Mouse (Mus musculus) embryonic facial prominence, embryonic 15.5 days (tissue): ENCODE results near the gene Xbp1. TPM values are rescaled to one million over a fixed set of nuclear protein-coding genes. Genes with fewer than 3 reads are reported as not detected.
"Not testable (repeated sequence)": the region's sequence is repeated elsewhere in the genome, so short reads cannot be mapped to it uniquely, and the experiment has no call there.

ENCODE experiments used
- ATAC-seq: fragments of 200-750 bp; cut with Nextera tagmentation; 2 replicates; pipeline ENCODE4 v1.8.0; 2017; ENCODE audit warnings: low read depth, moderate TSS enrichment; ENCODE audit not compliant: insufficient number of reproducible peaks, low FRiP score, low TSS enrichment
- H3K27ac ChIP-seq: fragments of 300-500 bp; sonication (generic); replicated peaks from 2 replicates; pipeline ENCODE4 v1.5.1; 2015; ENCODE audit warnings: mild to moderate bottlenecking, inconsistent platforms
- H3K27me3 ChIP-seq: fragments of 300-500 bp; sonication (generic); 2 replicates; pipeline ENCODE4 v1.6.1; 2015; ENCODE audit warnings: inconsistent platforms
- H3K36me3 ChIP-seq: fragments of 300-500 bp; sonication (generic); 2 replicates; pipeline ENCODE4 v1.6.1; 2015; ENCODE audit warnings: mild to moderate bottlenecking, inconsistent platforms
- H3K4me1 ChIP-seq: fragments of 300-500 bp; sonication (generic); 2 replicates; pipeline ENCODE4 v1.6.1; 2015; ENCODE audit warnings: inconsistent platforms
- H3K4me2 ChIP-seq: fragments of 300-500 bp; sonication (generic); replicated peaks from 2 replicates; pipeline ENCODE4 v1.6.1; 2015; ENCODE audit warnings: mild to moderate bottlenecking, inconsistent platforms
- H3K4me3 ChIP-seq: fragments of 300-500 bp; sonication (generic); replicated peaks from 2 replicates; pipeline ENCODE4 v1.5.1; 2015; ENCODE audit warnings: mild to moderate bottlenecking, inconsistent platforms
- H3K9ac ChIP-seq: fragments of 300-500 bp; sonication (generic); 2 replicates; pipeline ENCODE4 v1.6.1; 2015; ENCODE audit warnings: inconsistent platforms
- H3K9me3 ChIP-seq: fragments of 300-500 bp; sonication (generic); replicated peaks from 2 replicates; pipeline ENCODE4 v1.6.1; 2016; ENCODE audit warnings: inconsistent platforms
- WGBS: fragments of 180-500 bp; shearing (Covaris S2); methylation state at CpG from one replicate; pipeline ENCODE4 v1.1.7; 2015; 5-methylcytosine and 5-hydroxymethylcytosine counted together
- polyA plus RNA-seq: library from polyadenylated mRNA; unstranded; fragments of >200 nt; fragmentation: Nextera tagmentation; extraction: Ambion mirVana; gene quantifications from 2 replicates; pipeline ENCODE4 v1.2.1, GENCODE M21; 2015

Gene Xbp1
- polyA plus RNA-seq, 1 experiment from 2014 or later = 209 TPM

DNA sequence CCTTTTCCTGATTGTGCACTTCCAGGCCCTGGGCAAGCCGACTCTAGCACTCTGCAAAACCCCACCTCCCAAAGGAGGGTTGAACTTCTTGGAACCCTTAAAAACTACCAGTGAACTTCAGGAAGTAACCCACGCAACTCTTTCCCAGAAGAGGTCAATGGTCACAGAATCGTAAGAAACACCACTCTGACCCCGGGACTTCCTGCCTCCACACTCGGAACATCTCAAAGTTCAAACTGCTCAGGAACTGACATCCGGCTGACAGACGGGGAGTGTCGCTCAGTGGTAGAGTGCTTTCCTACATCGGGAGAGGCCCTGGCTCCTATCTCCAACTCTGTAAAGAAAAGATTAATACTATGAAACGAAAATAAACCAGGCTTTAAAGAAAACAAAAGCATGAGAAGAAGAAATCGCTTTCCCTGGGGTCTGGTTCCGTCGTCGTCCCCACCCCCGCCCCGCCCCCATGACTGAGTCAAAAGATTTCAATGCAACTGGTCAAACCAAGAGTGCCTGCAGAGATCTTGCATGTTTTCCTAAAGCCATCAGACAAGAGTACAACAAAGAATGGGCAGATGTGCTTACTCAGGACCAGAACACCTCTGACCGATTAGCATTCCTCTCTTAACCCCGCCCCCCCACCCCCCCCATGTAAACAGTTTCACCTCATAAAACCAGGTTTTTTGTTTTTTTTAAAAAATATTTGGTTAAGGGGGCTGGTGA is 14.4 kb upstream of the Xbp1 start:
- 24% methylated on average over 18 of the region's 18 CpGs for WGBS
- Histone ChIP-seq H3K36me3 (no peaks in the 10 kb centered on the region), H3K4me3 (peak overlapping the region; percentile 15), H3K27ac (no peak overlapping the region), H3K9ac (no peak overlapping the region), H3K4me1 (0 out of 2 replicates have a peak, but pooled peaks cover 3% of the 10 kb centered on the region), H3K4me2 (peak overlapping the region; percentile 39), H3K9me3 (no peaks in the 10 kb centered on the region), H3K27me3 (no peaks in the 10 kb centered on the region)
- ATAC-seq = no peak

DNA sequence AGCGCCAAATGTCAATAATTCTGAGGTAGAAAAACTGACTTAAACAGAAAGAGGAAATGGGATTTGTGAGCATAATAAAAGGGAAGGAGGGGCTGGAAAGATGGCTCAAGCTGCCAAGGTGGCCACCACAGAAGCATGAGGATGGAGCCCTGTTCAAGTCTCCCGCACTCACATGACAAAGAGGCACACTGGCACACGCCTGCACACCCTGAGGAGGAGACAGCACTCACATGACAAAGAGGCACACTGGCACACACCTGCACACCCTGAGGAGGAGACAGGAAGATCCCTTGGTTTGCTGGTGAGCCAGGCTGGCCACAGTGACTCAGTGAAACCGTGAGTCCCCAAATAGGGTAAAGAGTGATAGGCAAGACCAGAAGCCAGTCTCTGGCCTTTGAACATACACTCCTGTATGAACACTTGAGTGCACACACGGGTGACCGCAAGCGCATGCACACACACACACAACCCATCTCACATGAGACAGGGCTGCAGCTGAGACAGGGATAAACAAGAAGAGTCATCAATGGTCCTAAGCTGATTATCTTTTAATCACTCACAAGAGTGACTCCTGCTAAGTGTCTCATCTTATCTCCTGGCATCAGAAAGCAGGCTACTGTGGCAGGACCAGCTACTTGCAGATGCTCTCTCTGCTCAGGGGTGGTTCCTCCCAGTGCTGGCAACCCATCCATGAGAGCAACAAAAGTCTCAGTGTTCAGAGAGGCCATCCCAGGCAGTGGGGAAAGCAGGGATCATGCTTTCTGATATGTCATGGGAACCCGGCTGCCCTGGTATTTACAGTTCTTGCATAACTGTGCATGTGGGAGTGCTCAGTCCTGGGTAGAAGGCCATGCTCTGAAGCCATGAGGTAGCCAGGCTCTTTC is 11.0 kb upstream of the Xbp1 start:
- ATAC-seq = no peak
- Histone ChIP-seq H3K27ac (no peak overlapping the region), H3K4me3 (no peak overlapping the region), H3K9me3 (no peaks in the 10 kb centered on the region), H3K27me3 (no peaks in the 10 kb centered on the region), H3K4me2 (no peak overlapping the region), H3K9ac (no peak overlapping the region), H3K4me1 (0 out of 2 replicates have a peak, but pooled peaks cover 3% of the 10 kb centered on the region), H3K36me3 (no peaks in the 10 kb centered on the region)
- 78% methylated on average over 8 of the region's 8 CpGs for WGBS

DNA sequence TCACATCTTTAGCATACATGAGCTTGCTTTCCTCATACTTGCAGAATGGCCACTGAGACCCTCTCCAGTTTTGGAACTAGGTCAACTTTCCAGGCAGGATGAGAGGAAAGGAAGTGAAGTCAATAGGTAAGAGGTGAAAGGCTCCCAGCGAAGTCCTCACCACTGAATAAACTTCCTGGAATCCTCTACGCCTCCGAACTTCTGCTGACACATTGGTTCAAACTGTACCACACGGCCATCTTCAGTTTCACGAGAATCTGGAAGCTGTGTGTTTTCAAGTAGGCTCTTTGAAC is 10.4 kb upstream of the Xbp1 start:
- Histone ChIP-seq H3K27ac (no peak overlapping the region), H3K4me2 (no peak overlapping the region), H3K4me1 (0 out of 2 replicates have a peak, but pooled peaks cover 3% of the 10 kb centered on the region), H3K36me3 (no peaks in the 10 kb centered on the region), H3K9me3 (no peaks in the 10 kb centered on the region), H3K27me3 (no peaks in the 10 kb centered on the region), H3K4me3 (no peak overlapping the region), H3K9ac (no peak overlapping the region)
- 68% methylated on average over 5 of the region's 5 CpGs for WGBS
- no peak for ATAC-seq

- H3K4me1 ChIP-seq, H3K27me3 ChIP-seq, H3K27ac ChIP-seq, H3K36me3 ChIP-seq, H3K9me3 ChIP-seq, ATAC-seq, H3K9ac ChIP-seq, H3K4me3 ChIP-seq, H3K4me2 ChIP-seq: not testable (repeated sequence)
- WGBS = no CpG with 5 or more reads among the region's 2 CpGs
Measured at GRCm38 (mm10) chr11:5510686-5511085, 9.8 kb upstream of the Xbp1 start.

GRCm38 (mm10) chr11:5512099-5512725 is 8.2 kb upstream of the Xbp1 start:
- no peaks in the 10 kb centered on the region for H3K9me3 ChIP-seq
- 67% methylated on average over 12 of the region's 12 CpGs for WGBS

DNA sequence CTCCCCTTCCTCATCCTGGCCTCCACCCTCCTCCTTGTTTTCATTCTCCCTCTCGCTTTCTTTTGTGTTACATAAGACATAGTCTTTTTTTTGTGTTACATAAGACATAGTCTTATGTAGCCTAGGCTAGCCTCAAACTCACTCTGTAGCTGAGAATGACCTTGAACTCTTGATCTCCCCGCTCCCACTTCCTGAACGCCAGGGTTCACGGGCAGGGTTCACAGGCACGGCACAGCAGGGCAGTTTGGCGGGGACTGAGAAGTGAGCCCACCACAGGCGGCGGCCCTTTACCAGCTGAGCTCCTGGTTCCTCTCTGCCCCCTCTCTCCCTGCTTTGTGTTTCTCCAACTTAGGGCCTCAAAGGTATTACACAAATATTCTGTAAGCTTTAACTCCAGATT is 7.5 kb upstream of the Xbp1 start:
- Histone ChIP-seq H3K27ac (no peak overlapping the region), H3K27me3 (no peaks in the 10 kb centered on the region), H3K9me3 (no peaks in the 10 kb centered on the region), H3K36me3 (no peaks in the 10 kb centered on the region), H3K4me3 (no peak overlapping the region), H3K4me1 (no peaks in the 10 kb centered on the region), H3K9ac (no peak overlapping the region), H3K4me2 (no peak overlapping the region)
- WGBS = 83% methylated on average over 8 of the region's 8 CpGs
- ATAC-seq = no peak

More at GRCm38 (mm10) chr11:5512099-5512725, 8.2 kb upstream of the Xbp1 start:
- no peak overlapping the region for H3K9ac ChIP-seq
- no peaks in the 10 kb centered on the region for H3K36me3 ChIP-seq
- no peaks in the 10 kb centered on the region for H3K27me3 ChIP-seq
- ATAC-seq = no peak
- no peak overlapping the region for H3K27ac ChIP-seq
- H3K4me3 ChIP-seq = no peak overlapping the region
- H3K4me1 ChIP-seq = no peaks in the 10 kb centered on the region
- H3K4me2 ChIP-seq = no peak overlapping the region

DNA sequence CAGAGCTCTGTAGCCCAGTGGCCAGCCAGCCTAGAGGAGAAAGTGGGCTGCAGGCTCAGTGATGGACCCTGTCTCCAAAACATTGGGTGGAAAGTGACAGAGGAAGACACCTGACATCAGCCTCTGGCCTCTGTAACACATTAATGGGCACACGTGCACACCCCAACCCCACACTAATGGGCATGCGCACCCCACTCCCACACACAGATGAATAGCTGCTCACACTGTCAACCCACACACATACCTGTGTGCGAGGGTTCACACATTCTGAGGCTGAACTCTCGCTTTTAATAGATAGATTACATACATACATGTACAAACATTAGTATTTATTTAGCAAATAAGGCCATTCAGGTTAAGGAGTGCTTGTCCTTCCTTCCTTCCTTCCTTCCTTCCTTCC is 6.4 kb upstream of the Xbp1 start:
- Histone ChIP-seq H3K9me3 (no peaks in the 10 kb centered on the region), H3K4me1 (no peaks in the 10 kb centered on the region), H3K9ac (no peak overlapping the region), H3K27me3 (no peaks in the 10 kb centered on the region), H3K27ac (no peak overlapping the region), H3K36me3 (no peaks in the 10 kb centered on the region), H3K4me3 (no peak overlapping the region), H3K4me2 (no peak overlapping the region)
- WGBS = 81% methylated on average over 4 of the region's 4 CpGs
- ATAC-seq = no peak

DNA sequence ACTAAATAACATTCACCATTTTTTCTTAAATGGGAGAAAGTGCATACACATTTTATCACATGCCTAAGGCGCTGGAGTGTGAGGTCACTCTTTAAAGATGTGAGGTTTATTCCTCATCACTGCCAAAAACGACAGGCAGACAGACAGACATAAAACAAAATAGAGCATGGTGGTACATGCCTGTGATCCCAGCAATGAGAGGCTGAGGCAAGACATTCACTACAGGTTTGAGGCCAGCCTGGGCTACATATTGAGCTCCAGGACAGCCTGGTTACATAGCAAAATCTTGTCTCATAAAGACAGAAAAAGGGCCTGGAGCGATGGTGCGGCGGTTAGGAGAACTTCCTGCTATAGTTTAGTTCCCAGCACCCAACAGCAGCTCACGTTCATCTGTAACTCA is 5.3 kb upstream of the Xbp1 start:
- H3K4me2 ChIP-seq = no peak overlapping the region
- H3K4me1 ChIP-seq = peaks cover 5% of the 10 kb centered on the region; the same call in 1 of the 2 replicates
- H3K27ac ChIP-seq = no peak overlapping the region
- no peaks in the 10 kb centered on the region for H3K36me3 ChIP-seq
- H3K9ac ChIP-seq = no peak overlapping the region
- no peak for ATAC-seq
- 78% methylated on average over 6 of the region's 6 CpGs for WGBS
- no peaks in the 10 kb centered on the region for H3K27me3 ChIP-seq
- H3K9me3 ChIP-seq = no peaks in the 10 kb centered on the region
- H3K4me3 ChIP-seq = no peak overlapping the region

DNA sequence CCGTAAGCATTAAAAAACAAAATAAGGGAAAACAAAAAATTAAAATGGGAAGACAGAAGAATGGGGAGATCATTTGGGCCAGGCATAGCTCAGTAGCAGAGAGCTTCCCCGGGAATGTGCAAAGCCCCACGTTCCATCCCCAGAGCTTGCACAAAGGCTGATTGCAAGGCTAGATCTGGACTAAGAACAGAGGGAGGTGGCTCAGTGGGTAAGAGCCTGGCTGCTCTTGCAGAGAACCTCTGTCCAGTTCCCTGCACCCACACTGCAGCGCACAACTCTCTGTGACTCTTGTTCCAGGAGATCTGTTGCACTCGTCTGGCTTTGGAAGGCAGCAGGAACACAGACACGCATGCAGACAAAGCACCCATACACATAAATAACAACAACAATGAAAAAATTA is 4.8 kb upstream of the Xbp1 start:
- Histone ChIP-seq H3K36me3 (no peaks in the 10 kb centered on the region), H3K4me2 (no peak overlapping the region), H3K27me3 (no peaks in the 10 kb centered on the region), H3K9me3 (no peaks in the 10 kb centered on the region), H3K4me1 (peaks cover 5% of the 10 kb centered on the region; the same call in 1 of the 2 replicates), H3K9ac (no peak overlapping the region), H3K27ac (no peak overlapping the region), H3K4me3 (no peak overlapping the region)
- no peak for ATAC-seq
- WGBS = 74% methylated on average over 6 of the region's 6 CpGs

DNA sequence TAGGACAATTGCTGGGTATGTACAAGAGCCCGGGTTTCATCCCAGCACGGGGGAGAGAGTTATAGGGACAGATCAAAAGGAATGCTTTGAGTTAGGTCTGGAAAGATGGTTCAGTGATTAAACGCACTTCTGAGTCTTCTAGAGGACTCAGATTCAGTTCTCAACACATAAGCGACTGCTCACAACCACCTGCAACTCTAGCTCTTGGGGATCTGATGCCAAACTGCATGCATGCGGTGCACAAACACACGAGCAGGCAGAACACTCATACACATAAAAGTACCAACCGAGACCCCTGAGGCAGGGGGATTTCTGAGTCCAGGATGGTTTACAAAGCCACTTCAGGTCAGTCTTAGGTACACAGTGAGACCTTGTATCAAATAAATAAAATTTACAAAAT is 4.3 kb upstream of the Xbp1 start:
- Histone ChIP-seq H3K4me2 (no peak overlapping the region), H3K9me3 (no peaks in the 10 kb centered on the region), H3K4me3 (no peak overlapping the region), H3K4me1 (peaks cover 5% of the 10 kb centered on the region; the same call in 1 of the 2 replicates), H3K36me3 (no peaks in the 10 kb centered on the region), H3K27ac (no peak overlapping the region), H3K9ac (no peak overlapping the region), H3K27me3 (no peaks in the 10 kb centered on the region)
- ATAC-seq = no peak
- 76% methylated on average over 7 of the region's 7 CpGs for WGBS

DNA sequence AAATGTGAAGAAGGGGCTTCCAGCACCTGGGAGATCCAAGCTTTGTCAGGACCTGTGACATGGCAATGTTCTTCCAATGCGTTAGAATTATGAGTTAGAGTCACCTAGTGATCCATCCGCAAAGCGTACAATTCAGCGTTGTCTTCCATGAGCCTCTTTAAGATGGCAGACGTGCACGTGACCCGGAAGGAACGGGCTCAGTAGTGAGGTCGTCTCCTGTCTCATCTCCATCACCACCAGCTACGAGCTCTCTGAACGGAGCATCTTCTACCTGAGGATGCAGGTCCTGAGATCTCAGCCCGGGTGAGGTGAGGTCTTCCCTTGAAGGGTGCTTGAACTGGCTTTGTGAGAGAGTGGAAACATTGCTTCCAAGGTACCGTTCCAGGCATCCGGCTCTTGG is 3.8 kb upstream of the Xbp1 start:
- no peaks in the 10 kb centered on the region for H3K36me3 ChIP-seq
- H3K4me1 ChIP-seq = peaks cover 5% of the 10 kb centered on the region; the same call in 1 of the 2 replicates
- no peak overlapping the region for H3K9ac ChIP-seq
- 94% methylated on average over 14 of the region's 14 CpGs for WGBS
- no peaks in the 10 kb centered on the region for H3K27me3 ChIP-seq
- no peak overlapping the region for H3K4me2 ChIP-seq
- no peaks in the 10 kb centered on the region for H3K9me3 ChIP-seq
- no peak overlapping the region for H3K4me3 ChIP-seq
- no peak for ATAC-seq
- H3K27ac ChIP-seq = no peak overlapping the region
